Comparison of ENCODE assay signal across 8 mouse cellular contexts in genomic region chr9:63779950-63780887, GRCm38 (mm10). TPM values are rescaled to one million over a fixed set of nuclear protein-coding genes. Genes with fewer than 3 reads are reported as not detected.
A peak's percentile ranks its signal among the peaks of the same experiment; 100 is the strongest.
DNase-seq lines count a peak whose midpoint lies in the region; ATAC-seq and TF ChIP-seq lines count a peak whose summit lies in the region.

No protein-coding gene starts in this region.

- H3K27ac ChIP-seq in gastrocnemius, adult 2 months: peak overlapping the region; percentile 86
- H3K27ac ChIP-seq in intestine, postnatal 0 days (ENCODE audit: low read depth, low read length): 0 out of 2 replicates have a peak overlapping the region, but pooled peaks have one; percentile 12
- H3K27ac ChIP-seq in limb, embryonic 15.5 days: peak overlapping the region; percentile 62
- peak overlapping the region; percentile 89 for H3K27ac ChIP-seq in olfactory bulb, adult 2 months (ENCODE audit: insufficient read depth, low read depth, low read length)

- WGBS in intestine, postnatal 0 days: 24% methylated on average over 17 of the region's 17 CpGs
- 13% methylated on average over 17 of the region's 17 CpGs for WGBS in limb, embryonic 15.5 days
- 20% methylated on average over 17 of the region's 17 CpGs for WGBS in olfactory bulb, adult 2 months

- H3K9me3 ChIP-seq in intestine, postnatal 0 days (ENCODE audit: control insufficient read depth): no peaks in the 10 kb centered on the region
- H3K9me3 ChIP-seq in limb, embryonic 15.5 days: no peaks in the 10 kb centered on the region

- H3K36me3 ChIP-seq in intestine, postnatal 0 days (ENCODE audit: control insufficient read depth, insufficient read depth): no peaks in the 10 kb centered on the region
- H3K36me3 ChIP-seq in limb, embryonic 15.5 days: no peaks in the 10 kb centered on the region

- TF ChIP-seq CTCF in gastrocnemius, adult 2 months (IDR thresholded peaks at IDR 0.05): no peak
- no peak for TF ChIP-seq CTCF in intestine, postnatal 0 days (IDR thresholded peaks at IDR 0.05; ENCODE audit: low read depth)
- TF ChIP-seq CTCF in olfactory bulb, adult 2 months (IDR thresholded peaks at IDR 0.05; ENCODE audit: insufficient read depth, low read depth, low read length): no peak

- peaks cover 15% of the 10 kb centered on the region; the same call in 1 of the 2 replicates for H3K4me1 ChIP-seq in intestine, postnatal 0 days (replicated peaks; ENCODE audit: control insufficient read depth, insufficient read depth, low read length)
- H3K4me1 ChIP-seq in limb, embryonic 15.5 days: peaks cover 26% of the 10 kb centered on the region
- peaks cover 24% of the 10 kb centered on the region for H3K4me1 ChIP-seq in olfactory bulb, adult 2 months (ENCODE audit: control insufficient read depth, insufficient read depth, low read length)

- no peaks in the 10 kb centered on the region for H3K27me3 ChIP-seq in intestine, postnatal 0 days (replicated peaks; ENCODE audit: control insufficient read depth, insufficient read depth, low read length)
- no peaks in the 10 kb centered on the region for H3K27me3 ChIP-seq in limb, embryonic 15.5 days

- intact Hi-C loops in gastrocnemius, adult 2 months (cut with DNase I): no loop called here

- no peak for TF ChIP-seq POLR2A in olfactory bulb, adult 2 months (IDR thresholded peaks at IDR 0.05; ENCODE audit: insufficient read depth, low read depth, low read length)

- no peak overlapping the region for H3K9ac ChIP-seq in intestine, postnatal 0 days (ENCODE audit: low read depth, low read length)
- no peak overlapping the region for H3K9ac ChIP-seq in limb, embryonic 15.5 days

- ATAC-seq in intestine, postnatal 0 days: no peak
- peak; percentile 38; the same call in 1 of the 2 replicates for ATAC-seq in limb, embryonic 15.5 days (ENCODE audit: insufficient number of reproducible peaks, low FRiP score, low TSS enrichment, low read depth)

- peak overlapping the region; percentile 68 for H3K4me3 ChIP-seq in gastrocnemius, adult 2 months
- H3K4me3 ChIP-seq in intestine, postnatal 0 days (ENCODE audit: low read depth, low read length): no peak overlapping the region
- H3K4me3 ChIP-seq in limb, embryonic 15.5 days: no peak overlapping the region
- no peak overlapping the region for H3K4me3 ChIP-seq in olfactory bulb, adult 2 months (ENCODE audit: insufficient read depth, low read depth, low read length)

- peak; percentile 42 to 45 for DNase-seq in lung, adult 18-20 months
- DNase-seq in lung, postnatal 25 days (ENCODE audit: low spot score): no peak
- DNase-seq in gastrocnemius, adult 2 months: peak; percentile 73
- DNase-seq in urinary bladder, postnatal 4 days (ENCODE audit: low spot score in 2 of 2): no peak
- DNase-seq in ovary, adult 18-20 months (ENCODE audit: low spot score): no peak

- H3K4me2 ChIP-seq in intestine, postnatal 0 days (replicated peaks; ENCODE audit: low read depth): no peak overlapping the region
- no peak overlapping the region for H3K4me2 ChIP-seq in limb, embryonic 15.5 days

RNA-seq across cellular contexts. Expression of gene Smad3, which starts 22.4 kb away (rescaled TPM):
- 10 to 100 TPM; 61.7 to 75.3 TPM for total RNA-seq in gastrocnemius, adult 2 months (2021)
- polyA plus RNA-seq in intestine, postnatal 0 days (2015; fragmentation: Nextera tagmentation; extraction: Ambion mirVana): 5.0 and 5.7 TPM in 2 replicates
- 22.9 and 28.9 TPM in 2 replicates for polyA plus RNA-seq in limb, embryonic 15.5 days (2015; fragmentation: Nextera tagmentation; extraction: Ambion mirVana)
- polyA plus RNA-seq in olfactory bulb, adult 2 months (2012; ENCODE audit: insufficient read depth, insufficient read length, low replicate concordance, missing spikeins): not detected in 2 replicates

Comparison
In these comparisons a context has a peak if more than half of its experiments do, and no peak if none do; other contexts are left out.
1. DNase-seq: peak in lung, adult 18-20 months (2 of 2) and gastrocnemius, adult 2 months (single experiment); none in lung, postnatal 25 days (single experiment), urinary bladder, postnatal 4 days (0 of 2) and ovary, adult 18-20 months (single experiment).
2. H3K27ac ChIP-seq: peak in every context shown above with its lines; median percentile 89 in olfactory bulb, adult 2 months; 86 in gastrocnemius, adult 2 months; 62 in limb, embryonic 15.5 days; 12 in intestine, postnatal 0 days.